Mouse (Mus musculus): Measurements from ENCODE around the gene Enthd1.

Enthd1 gene

DNA sequence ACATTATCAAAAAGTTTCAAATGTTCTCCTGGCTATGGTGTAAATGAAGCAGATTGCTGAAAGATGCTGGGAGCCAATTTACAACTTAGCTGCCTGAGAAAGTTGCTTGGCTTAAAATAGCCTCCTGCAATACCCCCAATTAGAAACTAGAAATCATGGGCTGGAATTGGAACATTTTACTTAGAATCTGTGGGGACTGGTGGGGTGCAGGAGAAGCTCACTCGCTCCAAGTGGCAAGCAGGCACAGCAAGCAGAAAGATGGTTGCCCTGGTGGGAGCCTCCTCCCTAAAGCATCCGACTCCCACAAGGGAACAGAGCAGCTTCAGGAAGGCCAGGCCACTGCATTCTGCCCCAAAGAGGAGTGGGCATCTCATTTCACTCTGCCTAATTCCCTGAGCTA, 28.9 kb downstream of the Enthd1 start:
- no peak for DNase-seq

DNA sequence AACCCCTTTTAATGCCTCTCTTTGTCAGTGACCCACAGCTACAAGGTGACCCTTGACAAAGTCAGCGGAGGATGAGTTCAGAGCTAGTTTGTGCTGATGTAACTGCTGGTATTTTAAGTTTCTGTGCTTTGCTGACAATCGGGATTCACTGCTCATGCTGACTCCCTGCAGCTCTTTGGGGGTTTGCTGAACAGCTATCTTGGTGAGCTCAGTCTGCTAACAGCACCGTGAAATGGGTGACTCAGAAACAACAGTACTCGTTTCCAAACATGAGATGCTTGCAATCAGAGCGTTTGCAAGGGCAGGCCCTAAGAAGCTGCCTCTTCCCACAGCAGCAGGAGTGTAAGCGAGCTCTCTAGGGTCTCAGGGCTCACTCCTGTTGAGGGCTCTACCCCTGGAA, 31.7 kb downstream of the Enthd1 start:
- DNase-seq = no peak

DNA sequence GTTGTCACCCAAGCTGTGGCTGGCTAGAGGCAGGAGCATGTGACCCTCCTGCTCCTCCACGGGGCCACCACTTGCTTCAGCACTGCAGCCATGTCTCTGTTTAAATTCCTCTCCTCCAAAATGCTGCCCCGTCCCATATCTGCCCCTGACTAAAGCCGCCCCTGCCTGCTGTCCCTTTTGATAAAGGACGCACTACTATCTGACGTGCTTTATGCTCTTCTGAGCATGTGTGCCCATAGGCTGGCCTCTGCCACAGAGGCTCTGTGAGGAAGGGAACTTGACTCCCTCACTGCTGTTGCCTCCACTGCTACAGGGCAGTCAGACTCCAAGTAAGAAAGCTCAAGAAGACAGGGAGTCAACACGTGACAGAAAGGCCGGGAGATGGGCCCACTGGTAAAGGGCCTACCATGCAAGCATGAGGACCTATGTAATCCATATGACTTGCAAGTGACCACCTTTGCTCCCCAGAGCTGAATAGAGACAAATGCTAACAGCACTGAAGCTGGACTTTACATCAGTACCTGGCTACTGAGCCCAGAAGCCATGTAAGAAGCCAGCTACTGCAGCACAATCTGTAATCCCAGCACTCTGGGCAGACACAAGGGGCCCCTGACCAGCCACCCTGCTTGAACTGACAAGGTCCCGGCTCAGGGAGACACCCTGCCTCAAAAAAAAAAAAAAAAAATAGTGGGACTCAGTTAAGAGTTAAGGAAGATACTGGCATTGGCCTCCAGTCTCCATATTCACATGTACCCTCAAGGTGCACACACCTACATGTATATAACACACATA, 32.5 kb downstream of the Enthd1 start:
- no peak for DNase-seq

DNA sequence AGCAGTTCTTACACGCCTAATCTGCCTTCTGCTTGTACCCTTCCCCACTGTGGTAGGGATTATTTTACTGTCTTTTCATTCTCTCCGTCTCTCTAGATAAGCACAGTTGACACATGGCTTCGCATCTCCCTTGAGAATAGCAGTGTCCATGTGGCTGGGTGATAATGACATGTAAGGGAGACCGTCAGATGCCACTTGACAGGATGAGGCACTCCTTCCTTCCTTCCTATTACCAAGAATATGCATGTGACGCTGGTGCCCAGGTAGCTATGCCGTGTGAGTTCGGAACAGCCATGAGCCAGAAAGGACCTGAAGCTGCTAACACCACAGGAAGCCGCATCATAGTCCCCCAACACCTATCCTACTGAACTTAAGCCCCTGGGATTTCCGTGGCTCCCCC, 33.9 kb downstream of the Enthd1 start:
- DNase-seq = no peak

GRCm38 (mm10) chr15:80529955-80530869, 34.7 kb downstream of the Enthd1 start:
- no peak for DNase-seq

DNA sequence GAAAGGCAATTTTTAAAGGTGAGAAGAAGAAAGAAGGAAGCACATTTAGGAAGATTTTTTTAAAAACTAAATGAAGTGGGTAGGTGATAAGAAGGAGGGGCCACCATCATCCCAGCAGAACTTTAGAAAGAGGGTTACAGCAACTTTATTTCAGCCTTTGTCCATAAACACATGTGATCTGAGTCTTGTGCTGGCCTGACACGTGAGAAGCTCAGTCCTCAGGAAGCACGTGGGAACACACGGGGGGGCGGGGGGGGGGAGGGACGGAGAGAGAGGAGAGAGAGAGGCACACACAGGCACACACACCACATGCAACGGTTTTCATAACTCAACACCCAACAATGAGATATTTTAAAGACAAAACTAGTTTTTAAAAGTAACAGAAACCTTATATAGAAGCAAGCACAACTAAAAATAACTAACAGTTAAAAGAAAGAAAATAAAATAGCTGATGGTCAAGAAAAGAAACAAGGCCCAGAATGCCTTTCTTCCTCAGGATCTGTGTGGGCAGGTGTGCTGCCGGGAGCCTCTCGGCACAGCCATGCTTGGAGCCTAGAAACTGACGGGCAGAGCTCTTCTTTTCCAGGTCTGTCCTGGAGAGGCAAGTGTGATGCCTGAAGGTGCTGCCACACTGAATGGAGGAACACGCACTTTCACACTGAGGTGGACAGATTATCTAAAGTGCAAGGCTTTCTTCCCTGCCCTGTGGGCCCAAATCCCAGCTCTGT, 43.1 kb downstream of the Enthd1 start:
- no peak for DNase-seq

GRCm38 (mm10) chr15:80519931-80520330, 45.0 kb downstream of the Enthd1 start:
- no peak for DNase-seq

DNA sequence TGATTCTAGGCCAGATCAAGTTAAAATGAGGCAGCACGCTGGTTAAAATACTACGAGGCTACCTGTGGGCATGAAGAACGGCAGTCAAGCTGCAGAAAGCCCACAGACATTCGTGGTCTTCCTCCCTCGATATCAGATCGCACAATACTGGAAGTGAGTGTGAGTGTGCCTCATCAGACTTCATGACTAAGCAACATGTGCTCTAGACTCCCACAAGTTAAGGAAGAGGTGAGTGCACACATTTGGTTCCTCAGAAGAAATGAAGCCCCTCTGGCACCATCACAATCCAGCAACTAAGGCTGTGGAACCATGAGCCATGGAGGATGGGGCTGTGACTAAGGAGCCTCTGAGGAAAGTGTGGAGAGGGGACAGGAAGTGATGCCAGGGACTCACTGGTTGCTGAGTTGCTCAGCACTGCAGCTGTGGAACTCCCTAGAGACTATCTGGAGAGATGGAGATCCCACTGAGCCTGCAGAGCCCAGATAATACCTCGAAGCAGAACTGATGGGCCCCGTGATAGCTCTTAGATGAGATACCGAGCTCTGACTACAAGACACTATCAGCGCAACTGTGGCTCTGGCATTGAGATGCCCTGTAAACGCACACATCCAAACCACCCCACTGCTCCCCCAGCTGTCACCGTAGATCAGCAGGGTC, 46.3 kb downstream of the Enthd1 start:
- DNase-seq = no peak

- peak in 1 of 2 experiments; percentile 34 for DNase-seq
Observed at GRCm38 (mm10) chr15:80517996-80518395, 47.0 kb downstream of the Enthd1 start.

DNA sequence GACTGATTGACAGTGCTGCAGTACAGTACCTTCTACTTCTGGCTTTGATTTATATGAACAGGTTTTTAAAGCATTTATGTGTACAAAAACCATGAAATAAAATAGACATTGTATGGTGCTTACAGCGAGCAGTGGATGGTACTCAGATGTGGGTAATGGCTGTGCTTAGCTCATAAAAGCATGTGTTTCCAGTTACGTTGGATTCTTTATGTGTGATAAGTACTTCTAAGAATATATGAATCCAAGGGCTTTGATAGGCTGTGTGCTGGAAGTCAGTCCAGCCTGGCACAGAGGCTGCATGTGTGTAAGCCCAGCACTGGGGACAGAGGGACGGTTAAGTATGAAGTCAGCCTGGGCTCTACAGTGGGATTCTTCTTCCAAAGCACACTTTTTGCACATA, 48.4 kb downstream of the Enthd1 start:
- DNase-seq = no peak

- DNase-seq = peak in 1 of 2 experiments; percentile 17
Observed at GRCm38 (mm10) chr15:80505086-80505485, 59.9 kb downstream of the Enthd1 start.

DNA sequence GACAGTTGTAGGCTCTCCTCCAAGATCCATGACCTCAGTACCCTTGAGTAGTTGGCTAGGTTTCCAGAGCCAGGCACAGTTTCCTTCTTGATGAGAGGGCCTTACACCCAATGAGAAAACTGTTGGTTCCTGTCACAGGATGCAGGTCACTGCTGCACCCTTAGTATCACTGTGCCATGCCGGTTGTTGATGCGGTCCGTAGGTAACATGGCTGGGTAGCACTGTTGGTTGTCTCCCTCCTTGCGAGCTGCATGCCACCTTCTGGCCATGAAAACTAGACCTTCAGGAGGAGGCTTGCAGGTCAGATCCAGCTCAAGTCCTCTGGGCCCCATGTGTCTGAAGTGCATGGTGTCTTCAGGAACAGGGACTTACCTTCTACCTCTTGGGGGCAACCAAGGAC, 61.8 kb downstream of the Enthd1 start:
- peak in 1 of 2 experiments; percentile 19 for DNase-seq

DNA sequence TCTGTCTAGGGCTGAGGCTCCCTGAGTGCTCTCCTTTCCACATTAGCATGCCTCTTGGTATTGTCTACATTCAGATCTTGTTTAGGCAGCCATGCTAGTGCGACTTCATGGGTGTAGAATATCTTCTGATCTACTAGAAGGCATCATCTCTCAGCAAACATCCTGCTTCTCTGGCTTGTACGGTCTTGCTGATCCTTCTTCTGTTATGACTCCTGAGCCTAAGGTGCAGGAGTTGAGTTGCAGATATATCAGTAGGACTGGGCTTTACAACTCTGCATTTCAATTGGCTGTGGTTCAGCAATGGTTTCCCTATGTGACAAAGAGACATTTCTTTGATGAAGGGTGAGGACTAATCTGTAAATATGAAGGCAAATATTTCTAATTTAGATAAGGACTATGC, 62.2 kb downstream of the Enthd1 start:
- DNase-seq = peak in 1 of 2 experiments; percentile 2

- peak in 1 of 2 experiments; percentile 19 for DNase-seq
Observed at GRCm38 (mm10) chr15:80501106-80502096, 63.6 kb downstream of the Enthd1 start.

DNA sequence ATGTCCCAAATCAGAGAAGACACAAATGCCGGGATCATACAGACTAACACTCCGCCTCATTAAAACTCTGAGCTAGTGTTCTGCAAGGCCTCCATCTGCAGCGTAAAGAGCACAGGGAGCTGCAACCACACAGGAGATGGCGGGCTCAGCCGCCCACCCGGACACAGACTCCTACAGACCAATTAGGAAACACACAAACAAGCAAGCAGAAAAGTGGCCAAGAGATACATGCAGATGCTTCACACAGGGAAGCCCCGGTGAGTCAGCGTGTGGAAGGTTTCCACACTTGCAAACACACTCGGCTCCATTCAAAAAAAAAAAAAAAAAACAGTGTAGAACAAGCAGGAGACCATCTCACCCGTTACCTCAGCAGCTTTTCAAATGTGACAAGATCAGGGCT, 64.5 kb downstream of the Enthd1 start:
- DNase-seq = peak in 1 of 2 experiments; percentile 8

DNA sequence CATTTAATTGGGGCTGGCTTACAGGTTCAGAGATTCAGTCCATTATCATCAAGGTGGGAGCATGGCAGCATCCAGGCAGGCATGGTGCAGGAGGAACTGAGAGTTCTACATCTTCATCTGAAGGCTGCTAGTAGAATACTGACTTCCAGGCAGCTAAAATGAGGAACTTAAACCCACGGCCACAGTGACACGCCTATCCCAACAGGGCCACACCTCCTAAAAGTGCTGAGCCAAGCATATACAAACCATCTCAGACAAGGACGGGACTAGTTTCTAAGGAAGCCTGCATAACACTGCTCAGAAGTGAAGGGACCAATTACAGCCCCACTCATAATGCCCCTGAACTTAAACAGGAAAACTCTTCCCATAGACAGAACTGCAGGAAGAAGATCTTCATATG, 67.2 kb downstream of the Enthd1 start:
- DNase-seq = peak in 1 of 2 experiments; percentile 24

- no peak for DNase-seq
Observed at GRCm38 (mm10) chr15:80491505-80491904, 73.5 kb downstream of the Enthd1 start.

- DNase-seq = no peak
Observed at GRCm38 (mm10) chr15:80490151-80490550, 74.8 kb downstream of the Enthd1 start.

DNA sequence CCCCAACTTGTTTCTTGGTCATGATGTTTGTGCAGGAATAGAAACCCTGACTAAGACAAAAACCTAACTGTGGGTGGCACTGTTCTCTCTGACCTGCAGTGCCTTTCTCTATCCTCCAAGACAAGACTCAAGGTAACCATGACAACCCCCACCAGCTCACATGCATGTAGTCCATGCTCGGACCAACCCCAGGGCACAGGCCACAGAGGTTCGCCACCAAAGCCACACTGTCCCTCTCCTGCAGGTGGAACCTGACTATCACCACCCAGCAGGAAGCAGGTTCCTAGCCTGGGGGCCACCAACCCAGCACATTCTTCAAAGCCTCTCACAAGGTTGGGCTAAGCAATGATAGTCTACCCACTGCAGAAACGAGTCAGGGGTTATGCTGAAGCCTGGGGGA, 76.3 kb downstream of the Enthd1 start:
- DNase-seq = no peak

DNA sequence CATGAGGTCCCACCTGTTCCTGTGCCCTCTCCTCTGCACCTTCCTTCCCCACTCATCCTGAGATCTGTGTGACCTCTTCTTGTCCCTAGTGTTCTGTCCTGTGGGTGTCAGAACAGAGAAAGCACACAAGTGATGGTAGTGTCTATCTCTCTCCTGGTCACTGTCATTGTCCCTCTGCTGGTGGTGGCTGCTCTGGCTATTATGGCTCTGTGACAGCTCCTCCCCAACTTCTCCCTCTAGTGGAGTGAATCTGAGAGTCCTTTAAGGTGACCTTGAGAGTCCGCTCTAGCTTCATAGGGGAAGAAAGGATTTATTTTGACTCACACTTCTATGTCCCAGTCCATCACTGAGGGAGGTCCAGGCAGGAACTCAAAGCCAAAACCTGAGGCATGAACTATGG, 79.4 kb downstream of the Enthd1 start:
- no peak for DNase-seq

GRCm38 (mm10) chr15:80483041-80483705, 81.8 kb downstream of the Enthd1 start:
- DNase-seq = no peak
